Mouse (Mus musculus) midbrain, embryonic 16.5 days (tissue): Measurements from ENCODE around the gene Flii. TPM values are rescaled to one million over a fixed set of nuclear protein-coding genes. Genes with fewer than 3 reads are reported as not detected.

ENCODE experiments used
- ATAC-seq: fragments of 200-750 bp; cut with Nextera tagmentation; 2 replicates; pipeline ENCODE4 v1.8.0; 2017; ENCODE audit warnings: moderate TSS enrichment
- H3K27ac ChIP-seq: fragments of 300-500 bp; sonication (generic); 2 replicates; pipeline ENCODE4 v1.5.1; 2014; ENCODE audit warnings: mild to moderate bottlenecking, low read length, mixed read lengths
- H3K27me3 ChIP-seq: fragments of 300-500 bp; sonication (generic); 2 replicates; pipeline ENCODE4 v1.6.1; 2014; ENCODE audit warnings: low read depth, low read length, mixed read lengths; ENCODE audit not compliant: control insufficient read depth, insufficient read depth
- H3K36me3 ChIP-seq: fragments of 300-500 bp; sonication (generic); 2 replicates; pipeline ENCODE4 v1.6.1; 2014; ENCODE audit warnings: mild to moderate bottlenecking, low read length, moderate library complexity, mixed read lengths; ENCODE audit not compliant: control insufficient read depth, insufficient read depth
- H3K4me1 ChIP-seq: fragments of 300-500 bp; sonication (generic); 2 replicates; pipeline ENCODE4 v1.6.1; 2014; ENCODE audit warnings: mild to moderate bottlenecking, low read length, mixed read lengths; ENCODE audit not compliant: control insufficient read depth, insufficient read depth
- H3K4me2 ChIP-seq: fragments of 300-500 bp; sonication (generic); 2 replicates; pipeline ENCODE4 v1.6.1; 2014; ENCODE audit warnings: mild to moderate bottlenecking, low read length, mixed read lengths
- H3K4me3 ChIP-seq: fragments of 300-500 bp; sonication (generic); 2 replicates; pipeline ENCODE4 v1.5.1; 2014; ENCODE audit warnings: low read depth, mild to moderate bottlenecking, low read length, moderate library complexity, mixed read lengths
- H3K9ac ChIP-seq: fragments of 300-500 bp; sonication (generic); 2 replicates; pipeline ENCODE4 v1.6.1; 2014; ENCODE audit warnings: low read depth, low read length, mixed read lengths
- H3K9me3 ChIP-seq: fragments of 300-500 bp; sonication (generic); replicated peaks from 2 replicates; pipeline ENCODE4 v1.6.1; 2014; ENCODE audit warnings: mild to moderate bottlenecking, low read length, mixed read lengths; ENCODE audit not compliant: control insufficient read depth, poor library complexity, severe bottlenecking
- WGBS: fragments of 180-500 bp; shearing (Covaris S2); extraction: QIAGEN DNeasy Blood & Tissue Kit; methylation state at CpG from one replicate; pipeline ENCODE4 v1.1.7; 2014; 5-methylcytosine and 5-hydroxymethylcytosine counted together
- polyA plus RNA-seq: library from polyadenylated mRNA; unstranded; fragments of >200 nt; fragmentation: Nextera tagmentation; extraction: Ambion mirVana; gene quantifications from 2 replicates; pipeline ENCODE4 v1.2.1, GENCODE M21; 2015

Gene Flii
- polyA plus RNA-seq, 1 experiment from 2014 or later, result 79.2 TPM

DNA sequence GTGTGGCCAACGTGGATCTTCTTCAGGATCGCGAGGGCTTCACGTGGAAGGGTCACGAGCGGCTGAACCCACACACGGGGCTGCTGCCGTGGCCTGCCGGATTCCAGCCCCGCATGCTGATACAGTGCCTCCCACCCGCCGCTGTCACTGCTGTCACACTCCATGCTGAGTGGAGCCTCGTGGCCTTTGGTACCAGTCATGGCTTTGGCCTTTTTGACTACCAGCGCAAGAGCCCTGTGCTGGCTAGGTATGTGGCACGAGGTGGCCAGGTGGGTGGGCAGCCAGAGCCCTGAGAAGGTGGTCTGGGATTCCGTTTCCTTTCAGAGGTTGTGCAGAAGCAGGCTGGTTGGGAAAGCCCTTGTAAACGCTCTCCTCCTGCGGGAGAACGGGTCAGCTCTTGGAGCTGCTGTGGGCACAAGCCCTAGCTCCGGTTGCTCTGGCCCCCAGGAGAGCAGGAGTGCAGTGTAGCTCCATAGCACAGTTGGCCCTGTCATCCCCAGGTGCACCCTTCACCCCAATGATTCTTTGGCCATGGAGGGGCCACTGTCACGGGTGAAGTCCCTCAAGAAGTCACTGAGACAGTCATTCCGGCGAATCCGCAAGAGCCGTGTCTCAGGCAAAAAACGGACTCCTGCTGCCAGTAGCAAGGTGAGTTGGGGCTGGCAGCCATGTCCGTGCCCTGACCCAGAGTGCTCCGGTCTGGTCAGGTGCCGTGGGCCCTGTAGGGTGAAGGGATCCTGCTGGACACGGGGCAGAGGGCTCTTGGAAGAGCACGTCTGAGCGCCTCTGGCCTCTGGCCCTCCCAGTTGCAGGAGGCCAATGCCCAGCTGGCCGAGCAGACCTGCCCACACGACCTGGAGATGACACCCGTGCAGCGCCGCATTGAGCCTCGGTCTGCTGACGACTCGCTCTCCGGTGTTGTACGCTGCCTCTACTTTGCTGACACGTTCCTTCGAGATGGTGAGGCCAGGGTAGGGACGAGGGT, 17.3 kb downstream of the Flii start:
- WGBS, result 93% methylated on average over 45 of the region's 45 CpGs
- H3K4me1 ChIP-seq, result no peaks in the 10 kb centered on the region
- no peak overlapping the region for H3K4me2 ChIP-seq
- no peak overlapping the region for H3K27ac ChIP-seq
- ATAC-seq, result no peak
- peaks cover 79% of the 10 kb centered on the region for H3K36me3 ChIP-seq
- H3K4me3 ChIP-seq, result no peak overlapping the region
- H3K27me3 ChIP-seq, result no peaks in the 10 kb centered on the region
- H3K9me3 ChIP-seq, result no peaks in the 10 kb centered on the region
- H3K9ac ChIP-seq, result no peak overlapping the region

DNA sequence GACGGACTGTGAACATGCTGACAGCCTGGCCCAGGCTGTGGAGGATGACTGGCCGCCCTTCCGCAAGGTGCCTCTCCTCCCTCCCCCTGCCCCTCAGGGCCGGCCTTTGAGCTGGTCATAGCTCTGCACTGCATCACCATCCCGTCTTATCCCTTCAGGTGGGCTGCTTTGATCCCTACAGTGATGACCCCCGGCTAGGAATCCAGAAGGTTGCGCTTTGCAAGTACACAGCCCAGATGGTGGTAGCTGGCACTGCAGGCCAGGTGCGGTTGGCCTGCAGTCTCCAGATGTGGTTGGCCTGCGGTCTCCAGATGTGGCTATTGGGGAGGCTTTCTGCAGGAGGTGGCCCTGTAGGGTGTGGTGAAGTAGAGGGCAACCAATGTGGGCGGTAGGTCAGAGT, 18.4 kb downstream of the Flii start:
- no peaks in the 10 kb centered on the region for H3K27me3 ChIP-seq
- WGBS, result 85% methylated on average over 10 of the region's 10 CpGs

DNA sequence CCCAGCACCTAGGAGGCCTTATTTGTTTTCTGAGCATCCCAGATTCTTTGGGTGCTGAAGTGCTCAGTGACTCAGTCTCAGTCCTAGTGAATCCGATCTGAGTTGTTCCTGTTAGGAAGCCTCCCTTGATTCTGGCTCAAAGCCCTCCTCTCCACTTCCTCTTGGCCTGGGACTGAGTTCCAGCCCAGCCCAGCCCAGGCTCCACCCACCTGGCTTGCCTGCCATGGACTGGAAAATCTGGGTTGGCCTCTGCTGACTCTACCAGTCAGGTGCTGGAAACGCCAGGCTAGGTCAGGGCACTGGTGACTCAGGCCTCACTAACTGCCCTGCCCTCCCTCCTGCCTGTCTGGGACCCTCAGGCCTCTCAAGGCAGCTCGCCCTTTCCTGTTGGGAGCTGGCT, 19.4 kb downstream of the Flii start:
- H3K4me2 ChIP-seq, result no peak overlapping the region
- no peak for ATAC-seq
- no peak overlapping the region for H3K9ac ChIP-seq
- no peaks in the 10 kb centered on the region for H3K27me3 ChIP-seq
- H3K4me1 ChIP-seq, result peaks cover 7% of the 10 kb centered on the region
- H3K36me3 ChIP-seq, result peaks cover 61% of the 10 kb centered on the region
- WGBS, result 92% methylated on average over 3 of the region's 3 CpGs
- H3K4me3 ChIP-seq, result no peak overlapping the region
- H3K27ac ChIP-seq, result no peak overlapping the region
- H3K9me3 ChIP-seq, result no peaks in the 10 kb centered on the region

More for the DNA sequence above, 18.4 kb downstream of the Flii start:
- Histone ChIP-seq H3K4me3 (no peak overlapping the region), H3K36me3 (peaks cover 71% of the 10 kb centered on the region), H3K4me2 (no peak overlapping the region), H3K9ac (no peak overlapping the region), H3K4me1 (no peaks in the 10 kb centered on the region), H3K9me3 (no peaks in the 10 kb centered on the region), H3K27ac (no peak overlapping the region)
- ATAC-seq, result no peak

- no peak overlapping the region for H3K4me2 ChIP-seq
- no peak overlapping the region for H3K9ac ChIP-seq
- peaks cover 15% of the 10 kb centered on the region for H3K4me1 ChIP-seq
- H3K9me3 ChIP-seq, result no peaks in the 10 kb centered on the region
- no peaks in the 10 kb centered on the region for H3K27me3 ChIP-seq
- ATAC-seq, result no peak
- no peak overlapping the region for H3K4me3 ChIP-seq
- no peak overlapping the region for H3K27ac ChIP-seq
- peaks cover 53% of the 10 kb centered on the region for H3K36me3 ChIP-seq
- WGBS, result 88% methylated on average over 14 of the region's 14 CpGs
Measured at GRCm38 (mm10) chr11:60706696-60707480, 20.2 kb downstream of the Flii start.

DNA sequence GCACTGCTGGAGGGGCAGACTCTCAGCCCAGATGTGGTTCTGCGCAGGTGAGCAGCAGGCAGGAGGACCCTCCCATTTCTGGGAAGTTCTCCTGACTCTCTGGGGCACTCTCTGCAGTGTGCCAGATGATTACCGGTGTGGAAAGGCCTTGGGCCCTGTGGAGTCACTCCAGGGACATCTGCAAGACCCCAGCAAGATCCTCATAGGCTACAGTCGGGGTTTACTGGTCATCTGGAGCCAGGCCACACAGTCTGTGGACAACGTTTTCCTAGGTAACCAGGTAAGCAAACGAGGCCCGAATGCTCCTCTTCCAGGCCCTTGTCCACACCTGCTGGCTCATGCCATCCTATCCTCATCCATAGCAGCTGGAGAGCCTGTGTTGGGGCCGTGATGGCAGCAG, 21.0 kb downstream of the Flii start:
- Histone ChIP-seq H3K4me3 (no peak overlapping the region), H3K9ac (no peak overlapping the region), H3K4me1 (peaks cover 23% of the 10 kb centered on the region), H3K27ac (no peak overlapping the region), H3K9me3 (no peaks in the 10 kb centered on the region), H3K4me2 (no peak overlapping the region), H3K36me3 (peaks cover 46% of the 10 kb centered on the region), H3K27me3 (no peaks in the 10 kb centered on the region)
- no peak for ATAC-seq
- WGBS, result 96% methylated on average over 7 of the region's 7 CpGs

DNA sequence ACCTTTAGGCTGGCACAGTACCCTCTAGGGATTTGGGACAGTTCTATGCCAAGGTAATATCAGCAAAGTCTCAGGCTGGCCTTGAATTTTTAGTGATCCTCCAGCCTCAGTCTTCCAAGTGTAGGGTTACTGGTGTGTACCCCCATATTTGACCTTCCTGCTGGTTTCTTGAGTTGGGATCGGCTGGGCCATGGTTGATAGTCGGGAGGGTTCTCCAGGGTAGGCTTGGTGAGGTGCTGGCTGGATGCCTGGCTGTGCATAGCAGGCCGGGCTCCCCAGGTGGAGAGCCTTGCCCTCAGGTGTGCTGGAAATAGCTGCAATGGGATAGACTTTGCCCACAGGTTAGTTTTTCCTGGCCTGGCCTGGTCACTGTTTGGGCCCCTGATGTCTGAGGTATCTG, 21.8 kb downstream of the Flii start:
- Histone ChIP-seq H3K9me3 (no peaks in the 10 kb centered on the region), H3K36me3 (peaks cover 38% of the 10 kb centered on the region), H3K4me2 (no peak overlapping the region), H3K4me3 (no peak overlapping the region), H3K4me1 (peaks cover 30% of the 10 kb centered on the region), H3K9ac (no peak overlapping the region), H3K27ac (no peak overlapping the region), H3K27me3 (no peaks in the 10 kb centered on the region)
- WGBS, result 93% methylated on average over 3 of the region's 3 CpGs
- no peak for ATAC-seq

GRCm38 (mm10) chr11:60704023-60704880, 22.8 kb downstream of the Flii start:
- 92% methylated on average over 19 of the region's 19 CpGs for WGBS
- Histone ChIP-seq H3K4me3 (no peak overlapping the region), H3K27ac (no peak overlapping the region), H3K4me1 (peaks cover 31% of the 10 kb centered on the region), H3K9ac (no peak overlapping the region), H3K9me3 (no peaks in the 10 kb centered on the region), H3K36me3 (peaks cover 28% of the 10 kb centered on the region), H3K4me2 (no peak overlapping the region), H3K27me3 (no peaks in the 10 kb centered on the region)
- ATAC-seq, result no peak

DNA sequence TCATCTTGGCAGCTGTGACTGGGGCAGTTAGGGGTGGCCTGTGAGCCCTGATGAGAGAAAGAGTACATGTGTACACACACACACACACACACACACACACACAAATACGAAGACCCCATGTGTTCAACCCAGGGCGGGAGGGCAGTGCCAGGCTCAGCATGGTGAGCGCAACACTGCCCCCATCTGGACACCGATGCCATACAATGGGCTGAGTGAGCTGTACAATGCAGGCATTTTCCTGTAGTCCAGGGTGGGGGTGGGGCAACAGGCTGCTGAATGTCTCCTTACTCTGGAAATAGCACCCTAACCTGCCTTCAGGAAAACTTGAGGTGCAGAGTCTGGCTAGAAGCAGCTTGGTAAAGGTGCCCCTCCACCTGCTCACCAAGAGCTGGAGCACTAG, 23.9 kb downstream of the Flii start:
- H3K4me3 ChIP-seq, result no peak overlapping the region
- H3K27me3 ChIP-seq, result no peaks in the 10 kb centered on the region
- H3K4me2 ChIP-seq, result no peak overlapping the region
- peaks cover 38% of the 10 kb centered on the region for H3K4me1 ChIP-seq
- 19% methylated on average over 4 of the region's 4 CpGs for WGBS
- no peak for ATAC-seq
- H3K9me3 ChIP-seq, result no peaks in the 10 kb centered on the region
- peaks cover 21% of the 10 kb centered on the region for H3K36me3 ChIP-seq
- H3K9ac ChIP-seq, result no peak overlapping the region
- H3K27ac ChIP-seq, result no peak overlapping the region; the same call in 1 of the 2 replicates
